Mouse (Mus musculus) CH12.LX (cell line): ENCODE measurements around the gene Plxna1. TPM values are rescaled to one million over a fixed set of nuclear protein-coding genes. Genes with fewer than 3 reads are reported as not detected.

Experiments used
- DNase-seq: peaks from one replicate; pipeline ENCODE4 v3.0.0-alpha.2; 2013; ENCODE audit errors: extremely low read depth
- H3K27ac ChIP-seq: 2 replicates; pipeline ENCODE4 v1.5.1; 2012; ENCODE audit warnings: low read depth, mild to moderate bottlenecking, control low read depth, moderate library complexity; ENCODE audit not compliant: insufficient read depth
- H3K27me3 ChIP-seq: replicated peaks from 2 replicates; pipeline ENCODE3; 2012; ENCODE audit warnings: inconsistent platforms
- H3K36me3 ChIP-seq, 2 experiments: replicated peaks in 1 of 2; 2 replicates each; pipeline versions ENCODE3 to v1.6.1; 2012; ENCODE audit warnings: inconsistent platforms in 1 of 2, low read length in 1 of 2, mild to moderate bottlenecking in 1 of 2, mixed read lengths in 1 of 2, moderate library complexity in 1 of 2; ENCODE audit not compliant: control insufficient read depth in 1 of 2, insufficient read depth in 1 of 2
- H3K4me1 ChIP-seq, 2 experiments: 2 replicates each; pipeline ENCODE4 v1.6.1; 2012; ENCODE audit warnings: inconsistent platforms in 1 of 2, moderate library complexity in 1 of 2; ENCODE audit not compliant: insufficient read depth in 2 of 2, control insufficient read depth in 1 of 2
- H3K4me2 ChIP-seq: 2 replicates; pipeline ENCODE4 v1.6.1; 2012; ENCODE audit warnings: low read depth, mild to moderate bottlenecking, control low read depth; ENCODE audit not compliant: poor library complexity, insufficient read depth, severe bottlenecking
- H3K4me3 ChIP-seq, 3 experiments: fragments of 150-350 bp in 1 of 3; sonication (generic) in 1 of 3; replicated peaks in 1 of 3; 2 replicates each; pipeline versions ENCODE3 to v1.5.1; 2011 to 2012; ENCODE audit warnings: low read depth in 2 of 3, low read length in 2 of 3, mild to moderate bottlenecking in 2 of 3, moderate library complexity in 2 of 3, control low read depth in 1 of 3, improper control_type of control experiment in 1 of 3, inconsistent platforms in 1 of 3, mixed read lengths in 1 of 3; ENCODE audit not compliant: poor library complexity in 1 of 3
- H3K79me2 ChIP-seq: replicated peaks from 2 replicates; pipeline ENCODE4 v1.6.1; 2012; ENCODE audit warnings: mild to moderate bottlenecking, moderate library complexity; ENCODE audit not compliant: control insufficient read depth, poor library complexity, insufficient read depth, severe bottlenecking; ENCODE audit errors: extremely low read depth
- H3K9ac ChIP-seq: 2 replicates; pipeline ENCODE4 v1.6.1; 2012; ENCODE audit warnings: low read depth, mild to moderate bottlenecking, control low read depth, moderate library complexity; ENCODE audit not compliant: insufficient read depth
- H3K9me3 ChIP-seq: replicated peaks from 2 replicates; pipeline ENCODE3; 2012; ENCODE audit warnings: low read length, inconsistent platforms, mixed read lengths
- BHLHE40 ChIP-seq: IDR thresholded peaks from 2 replicates; pipeline ENCODE4 v1.6.1; 2011; ENCODE audit warnings: mild to moderate bottlenecking, low read depth, low read length, improper control_type of control experiment
- ELF1 ChIP-seq: IDR thresholded peaks from 2 replicates; pipeline ENCODE4 v1.6.1; 2014; ENCODE audit warnings: low read depth, mild to moderate bottlenecking, inconsistent platforms, low read length, improper control_type of control experiment
- EP300 ChIP-seq: IDR thresholded peaks from 2 replicates; pipeline ENCODE4 v1.6.1; 2011; ENCODE audit warnings: low read length, improper control_type of control experiment
- ETS1 ChIP-seq: conservative IDR thresholded peaks from 2 replicates; pipeline ENCODE4 v1.6.1; 2012; ENCODE audit warnings: low read depth, mild to moderate bottlenecking, inconsistent platforms, low read length, improper control_type of control experiment, moderate library complexity
- HCFC1 ChIP-seq: IDR thresholded peaks from 2 replicates; pipeline ENCODE4 v1.6.1; 2012; ENCODE audit warnings: low read depth, mild to moderate bottlenecking, inconsistent platforms, low read length, improper control_type of control experiment
- IRF4 ChIP-seq: IDR thresholded peaks from 2 replicates; pipeline ENCODE4 v1.6.1; 2014; ENCODE audit warnings: low read depth, mild to moderate bottlenecking, inconsistent platforms, low read length, improper control_type of control experiment
- KAT2A ChIP-seq: IDR thresholded peaks from 2 replicates; pipeline ENCODE4 v1.6.1; 2012; ENCODE audit warnings: low read length, improper control_type of control experiment, inconsistent platforms; ENCODE audit not compliant: insufficient replicate concordance
- MAFK ChIP-seq: IDR thresholded peaks from 2 replicates; pipeline ENCODE4 v1.6.1; 2011; ENCODE audit warnings: low read length, improper control_type of control experiment; ENCODE audit not compliant: insufficient replicate concordance
- PAX5 ChIP-seq: IDR thresholded peaks from 2 replicates; pipeline ENCODE4 v1.6.1; 2012; ENCODE audit warnings: low read length, inconsistent platforms, mixed read lengths
- POLR2A ChIP-seq: IDR thresholded peaks from 2 replicates; pipeline ENCODE4 v1.6.1; 2011; ENCODE audit warnings: low read depth, mild to moderate bottlenecking, improper control_type of control experiment, low read length
- RAD21 ChIP-seq: IDR thresholded peaks from 2 replicates; pipeline ENCODE4 v1.6.1; 2011; ENCODE audit warnings: low read depth, mild to moderate bottlenecking, low read length, improper control_type of control experiment, moderate library complexity
- TCF12 ChIP-seq: IDR thresholded peaks from 2 replicates; pipeline ENCODE4 v1.6.1; 2014; ENCODE audit warnings: low read depth, mild to moderate bottlenecking, inconsistent platforms, low read length, improper control_type of control experiment
- USF1 ChIP-seq: IDR thresholded peaks from 2 replicates; pipeline ENCODE4 v1.6.1; 2014; ENCODE audit warnings: low read depth, mild to moderate bottlenecking, inconsistent platforms, low read length, improper control_type of control experiment
- ZKSCAN1 ChIP-seq: IDR thresholded peaks from 2 replicates; pipeline ENCODE4 v1.6.1; 2012; ENCODE audit warnings: low read depth, inconsistent platforms, low read length, improper control_type of control experiment, borderline replicate concordance
- ZNF384 ChIP-seq: IDR thresholded peaks from 2 replicates; pipeline ENCODE4 v1.6.1; 2012; ENCODE audit warnings: low read depth, low read length, improper control_type of control experiment, inconsistent platforms
- dilution Hi-C: fragments of 300-500 bp; cut with MboI; formaldehyde crosslinking; loops from 2 replicates; pipeline ENCODE4 v1.14.3; 2020; ENCODE audit warnings: low sequenced_read_pairs; ENCODE audit not compliant: extremely low pct_unique_long_range_greater_than_20kb, extremely low pct_ligation_motif_present
- in situ Hi-C: fragments of 300-500 bp; cut with MboI; formaldehyde crosslinking; loops from 3 replicates; pipeline ENCODE4 v1.14.3; 2019; ENCODE audit warnings: low sequenced_read_pairs, low pct_ligation_motif_present, low pct_unique_long_range_greater_than_20kb, mixed read lengths
- polyA plus RNA-seq: library from polyadenylated mRNA; unstranded; fragments of >175 nt; gene quantifications from 2 replicates; pipeline ENCODE4 v1.2.1, GENCODE M21; 2012; ENCODE audit warnings: low read depth; ENCODE audit not compliant: insufficient read length
- total RNA-seq, 2 experiments: library from RNA; depleted of rRNA; stranded (reverse); fragments of 300-350 nt in 1 of 2; fragments of >200 nt in 1 of 2; gene quantifications; 2 replicates each; pipeline ENCODE4 v1.2.3; 2012 to 2014

Plxna1 gene
- total and polyA plus RNA-seq, 3 experiments = 8.9 to 29.5 (median 18.5) TPM

GRCm38 (mm10) chr6:89404964-89405363 is 42.5 kb upstream of the Plxna1 start:
- dilution Hi-C loops = no loop called here

DNA sequence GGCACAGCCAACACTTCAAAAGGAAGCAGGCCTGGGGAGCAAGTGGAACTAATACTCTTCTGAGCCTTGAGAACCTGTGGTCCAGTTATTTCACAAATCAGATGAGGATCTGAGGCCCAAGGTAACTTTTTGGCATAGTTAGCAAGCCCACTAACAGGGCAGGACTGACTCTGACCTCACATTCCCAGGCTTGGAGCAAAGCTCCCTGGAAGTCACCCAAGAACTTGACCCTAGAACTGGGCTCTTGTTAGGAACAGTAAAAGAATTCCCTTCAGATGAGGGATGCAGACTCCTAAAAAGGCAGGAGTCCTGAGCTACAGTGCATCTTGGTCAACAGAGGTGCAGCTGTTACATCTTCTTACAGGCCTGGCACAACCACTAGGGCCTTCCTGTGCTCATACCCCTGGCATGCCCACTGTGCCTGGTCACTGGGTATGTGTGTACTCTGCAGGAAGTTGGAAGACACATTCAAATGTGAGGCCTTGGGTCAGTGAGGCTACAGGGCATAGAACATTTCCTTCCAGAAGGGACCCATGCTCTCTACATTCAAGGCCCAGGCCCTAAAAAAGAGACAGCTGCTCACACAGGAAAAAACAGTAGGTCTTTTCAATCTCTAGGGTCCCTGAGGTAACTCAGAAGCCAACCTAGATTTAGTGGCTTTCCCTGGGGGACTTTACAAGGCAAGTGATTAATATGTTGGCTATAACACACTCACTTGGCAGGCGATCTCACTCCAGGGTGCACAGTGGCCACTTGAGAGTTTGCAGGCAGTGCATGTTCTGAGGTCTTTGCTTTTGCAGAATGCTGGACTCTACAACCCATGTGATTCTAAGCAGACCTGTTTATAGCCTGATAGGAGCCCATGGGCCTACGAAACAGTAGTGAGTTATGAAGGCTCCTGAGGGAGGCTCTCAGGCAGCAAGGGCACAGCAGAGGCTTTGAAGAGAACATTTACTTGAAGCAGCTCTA is 41.1 kb upstream of the Plxna1 start:
- H3K4me2 ChIP-seq = no peak overlapping the region
- H3K27ac ChIP-seq = no peak overlapping the region
- H3K79me2 ChIP-seq = no peaks in the 10 kb centered on the region
- H3K9me3 ChIP-seq = no peaks in the 10 kb centered on the region
- DNase-seq = no peak
- no peak overlapping the region for H3K4me3 ChIP-seq
- no peak overlapping the region for H3K9ac ChIP-seq
- dilution Hi-C loops = no loop called here
- in situ Hi-C loops = no loop called here
- peaks cover 0 to 2% of the 10 kb centered on the region in 2 experiments; a peak in 1 of 4 replicates for H3K4me1 ChIP-seq
- peaks cover 0 to 6% of the 10 kb centered on the region in 2 experiments for H3K36me3 ChIP-seq
- no peak for TF ChIP-seq POLR2A
- H3K27me3 ChIP-seq = no peaks in the 10 kb centered on the region

More at GRCm38 (mm10) chr6:89404964-89405363, 42.5 kb upstream of the Plxna1 start:
- H3K4me3 ChIP-seq = no peak overlapping the region
- no peak for DNase-seq
- no peak overlapping the region for H3K9ac ChIP-seq
- no peak overlapping the region for H3K27ac ChIP-seq
- no peaks in the 10 kb centered on the region for H3K27me3 ChIP-seq
- H3K4me2 ChIP-seq = no peak overlapping the region
- H3K79me2 ChIP-seq = no peaks in the 10 kb centered on the region
- H3K9me3 ChIP-seq = no peaks in the 10 kb centered on the region
- in situ Hi-C loops = no loop called here
- TF ChIP-seq PAX5 (no peak), IRF4 (no peak), KAT2A (no peak), BHLHE40 (no peak), ETS1 (no peak), ELF1 (no peak), ZNF384 (no peak), HCFC1 (no peak), TCF12 (no peak), MAFK (no peak), ZKSCAN1 (no peak), EP300 (no peak), USF1 (no peak), RAD21 (no peak)
- H3K4me1 ChIP-seq = peaks cover 0 to 2% of the 10 kb centered on the region in 2 experiments; a peak in 1 of 4 replicates
- H3K36me3 ChIP-seq = peaks cover 0 to 6% of the 10 kb centered on the region in 2 experiments
